Mouse (Mus musculus) liver, embryonic 11.5 days (tissue): Measurements from ENCODE around the gene Mki67. TPM values are rescaled to one million over a fixed set of nuclear protein-coding genes. Genes with fewer than 3 reads are reported as not detected.

Source experiments
- ATAC-seq: fragments of 200-750 bp; cut with Nextera tagmentation; replicated peaks from 2 replicates; pipeline ENCODE4 v1.8.0; 2017; ENCODE audit warnings: moderate number of reproducible peaks, mild to moderate bottlenecking, moderate TSS enrichment, moderate library complexity; ENCODE audit not compliant: low FRiP score
- DNase-seq: peaks from one replicate; pipeline ENCODE4 v3.0.0-alpha.2; 2017; ENCODE audit warnings: low spot score
- H3K27ac ChIP-seq: fragments of 300-500 bp; sonication (generic); 2 replicates; pipeline ENCODE4 v1.5.1; 2014; ENCODE audit warnings: mild to moderate bottlenecking, low read depth, low read length, control low read depth
- H3K27me3 ChIP-seq: fragments of 300-500 bp; sonication (generic); replicated peaks from 2 replicates; pipeline ENCODE4 v1.6.1; 2014; ENCODE audit warnings: low read length, mixed read lengths; ENCODE audit not compliant: control insufficient read depth, insufficient read depth
- H3K36me3 ChIP-seq: fragments of 300-500 bp; sonication (generic); 2 replicates; pipeline ENCODE4 v1.6.1; 2014; ENCODE audit warnings: mild to moderate bottlenecking, low read length, moderate library complexity, mixed read lengths; ENCODE audit not compliant: control insufficient read depth, insufficient read depth
- H3K4me1 ChIP-seq: fragments of 300-500 bp; sonication (generic); replicated peaks from 2 replicates; pipeline ENCODE4 v1.6.1; 2014; ENCODE audit warnings: low read length, mixed read lengths; ENCODE audit not compliant: control insufficient read depth, insufficient read depth
- H3K4me2 ChIP-seq: fragments of 300-500 bp; sonication (generic); 2 replicates; pipeline ENCODE4 v1.6.1; 2014; ENCODE audit warnings: mild to moderate bottlenecking, control low read depth, moderate library complexity
- H3K4me3 ChIP-seq: fragments of 300-500 bp; sonication (generic); 2 replicates; pipeline ENCODE4 v1.5.1; 2014; ENCODE audit warnings: low read depth, low read length, control low read depth
- H3K9ac ChIP-seq: fragments of 300-500 bp; sonication (generic); 2 replicates; pipeline ENCODE4 v1.6.1; 2014; ENCODE audit warnings: low read depth, low read length, control low read depth
- H3K9me3 ChIP-seq: fragments of 300-500 bp; sonication (generic); 2 replicates; pipeline ENCODE4 v1.6.1; 2016; ENCODE audit warnings: low read length, inconsistent platforms, mixed read lengths; ENCODE audit not compliant: control insufficient read depth
- WGBS: fragments of 180-500 bp; shearing (Covaris S2); extraction: QIAGEN DNeasy Blood & Tissue Kit; methylation state at CpG from one replicate; pipeline ENCODE4 v1.1.7; 2014; 5-methylcytosine and 5-hydroxymethylcytosine counted together
- polyA plus RNA-seq: library from polyadenylated mRNA; unstranded; fragments of >200 nt; fragmentation: Nextera tagmentation; extraction: Ambion mirVana; gene quantifications from 2 replicates; pipeline ENCODE4 v1.2.1, GENCODE M21; 2014

Mki67 gene
- polyA plus RNA-seq, 1 experiment from 2014 or later, result 79.3 TPM

DNA sequence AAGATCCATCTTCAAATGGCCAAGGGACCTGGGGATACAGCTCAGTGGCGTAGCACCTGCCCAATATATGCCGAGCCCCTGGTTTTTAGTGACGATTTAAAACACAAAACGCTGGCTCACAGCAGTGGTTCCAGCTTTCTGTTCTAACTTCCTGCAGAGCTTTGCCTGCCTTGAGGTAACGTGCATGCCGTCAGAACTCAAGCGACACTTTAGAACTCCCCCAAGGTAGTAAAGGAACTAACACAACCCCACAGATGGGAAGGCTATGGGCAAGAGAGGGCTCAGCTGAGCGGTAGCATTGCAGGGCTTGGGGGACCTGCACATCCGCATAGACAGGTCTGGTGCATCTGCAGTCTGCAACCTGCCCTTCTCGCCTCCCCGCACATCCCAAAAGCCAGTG lies 63.4 kb downstream of the Mki67 start:
- Histone ChIP-seq H3K36me3 (no peaks in the 10 kb centered on the region), H3K27me3 (no peaks in the 10 kb centered on the region), H3K27ac (no peak overlapping the region), H3K4me3 (no peak overlapping the region), H3K9ac (no peak overlapping the region), H3K4me2 (no peak overlapping the region), H3K9me3 (no peaks in the 10 kb centered on the region), H3K4me1 (no peaks in the 10 kb centered on the region)
- ATAC-seq, result no peak
- WGBS, result 80% methylated on average over 11 of the region's 11 CpGs
- DNase-seq, result no peak

DNA sequence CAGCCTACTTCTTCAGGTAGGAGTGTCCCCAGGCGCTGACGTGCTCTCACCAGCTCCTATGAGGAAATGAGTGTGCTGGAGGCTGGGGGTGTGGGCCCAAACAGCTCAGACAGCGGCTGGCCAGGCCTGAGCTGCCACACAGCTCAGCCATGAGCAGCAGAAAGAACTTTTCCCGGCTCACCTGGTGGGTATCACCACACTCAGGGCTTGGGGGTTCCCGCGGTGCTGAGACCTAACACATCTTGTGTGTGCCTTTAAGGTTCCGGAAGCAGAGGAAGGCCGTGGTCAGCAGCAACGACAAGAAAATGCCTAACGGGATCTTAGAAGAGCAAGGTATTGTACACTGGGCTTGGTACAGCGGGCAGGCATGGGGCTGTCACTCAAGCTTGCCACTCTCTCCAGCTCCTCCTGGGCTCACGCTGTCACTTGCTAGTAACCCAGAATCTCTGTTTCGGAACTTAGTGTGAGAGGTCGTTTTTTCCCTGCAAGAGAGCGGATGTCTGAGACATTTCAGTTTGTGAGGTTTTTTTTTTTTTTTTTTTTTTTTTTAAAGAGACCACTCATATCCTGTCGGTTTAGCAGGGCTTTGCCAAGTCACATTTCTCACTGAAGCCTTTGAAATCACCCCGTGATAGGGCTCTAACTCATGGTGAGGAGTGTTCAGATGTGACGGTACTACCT lies 64.2 kb downstream of the Mki67 start:
- H3K9me3 ChIP-seq, result no peaks in the 10 kb centered on the region
- no peak overlapping the region for H3K4me3 ChIP-seq
- ATAC-seq (no peak), DNase-seq (no peak)
- peak overlapping the region; percentile 28; the same call in 1 of the 2 replicates for H3K4me2 ChIP-seq
- no peaks in the 10 kb centered on the region for H3K27me3 ChIP-seq
- 64% methylated on average over 18 of the region's 18 CpGs for WGBS
- H3K36me3 ChIP-seq, result no peaks in the 10 kb centered on the region
- H3K9ac ChIP-seq, result no peak overlapping the region
- H3K4me1 ChIP-seq, result no peaks in the 10 kb centered on the region
- H3K27ac ChIP-seq, result no peak overlapping the region

GRCm38 (mm10) chr7:135650061-135650460 lies 66.1 kb downstream of the Mki67 start:
- Histone ChIP-seq H3K27me3 (no peaks in the 10 kb centered on the region), H3K4me3 (no peak overlapping the region), H3K4me2 (no peak overlapping the region), H3K9me3 (no peaks in the 10 kb centered on the region), H3K4me1 (no peaks in the 10 kb centered on the region), H3K36me3 (no peaks in the 10 kb centered on the region), H3K27ac (no peak overlapping the region), H3K9ac (no peak overlapping the region)
- DNase-seq (no peak), ATAC-seq (no peak)
- WGBS, result 72% methylated on average over 5 of the region's 5 CpGs

- no peaks in the 10 kb centered on the region for H3K9me3 ChIP-seq
- no peak overlapping the region for H3K9ac ChIP-seq
- H3K27me3 ChIP-seq, result no peaks in the 10 kb centered on the region
- no peak overlapping the region for H3K4me3 ChIP-seq
- ATAC-seq (no peak), DNase-seq (no peak)
- no peak overlapping the region for H3K4me2 ChIP-seq
- no peaks in the 10 kb centered on the region for H3K4me1 ChIP-seq
- H3K36me3 ChIP-seq, result no peaks in the 10 kb centered on the region
- no peak overlapping the region for H3K27ac ChIP-seq
- WGBS, result 96% methylated on average over 1 of the region's 1 CpGs
Measured at GRCm38 (mm10) chr7:135649306-135649705, 66.9 kb downstream of the Mki67 start.

GRCm38 (mm10) chr7:135648821-135649220 lies 67.3 kb downstream of the Mki67 start:
- no peaks in the 10 kb centered on the region for H3K27me3 ChIP-seq
- ATAC-seq, result no peak
- H3K4me2 ChIP-seq, result no peak overlapping the region
- no peak for DNase-seq
- no peaks in the 10 kb centered on the region for H3K36me3 ChIP-seq
- H3K9ac ChIP-seq, result no peak overlapping the region
- no peak overlapping the region for H3K27ac ChIP-seq
- no peaks in the 10 kb centered on the region for H3K9me3 ChIP-seq
- H3K4me3 ChIP-seq, result no peak overlapping the region
- 83% methylated on average over 8 of the region's 8 CpGs for WGBS
- no peaks in the 10 kb centered on the region for H3K4me1 ChIP-seq

GRCm38 (mm10) chr7:135646976-135647375 lies 69.2 kb downstream of the Mki67 start:
- DNase-seq (no peak), ATAC-seq (no peak)
- no peaks in the 10 kb centered on the region for H3K4me1 ChIP-seq
- H3K9me3 ChIP-seq, result no peaks in the 10 kb centered on the region
- no peaks in the 10 kb centered on the region for H3K36me3 ChIP-seq
- H3K9ac ChIP-seq, result no peak overlapping the region
- H3K4me2 ChIP-seq, result no peak overlapping the region
- H3K27me3 ChIP-seq, result no peaks in the 10 kb centered on the region
- H3K4me3 ChIP-seq, result no peak overlapping the region
- no peak overlapping the region for H3K27ac ChIP-seq
- WGBS, result 87% methylated on average over 6 of the region's 6 CpGs

GRCm38 (mm10) chr7:135644452-135644851 lies 71.7 kb downstream of the Mki67 start:
- ATAC-seq (no peak), DNase-seq (no peak)
- Histone ChIP-seq H3K27me3 (no peaks in the 10 kb centered on the region), H3K4me1 (no peaks in the 10 kb centered on the region), H3K4me3 (no peak overlapping the region), H3K9me3 (no peaks in the 10 kb centered on the region), H3K9ac (no peak overlapping the region), H3K4me2 (no peak overlapping the region), H3K36me3 (no peaks in the 10 kb centered on the region), H3K27ac (no peak overlapping the region)
- 84% methylated on average over 1 of the region's 1 CpGs for WGBS

DNA sequence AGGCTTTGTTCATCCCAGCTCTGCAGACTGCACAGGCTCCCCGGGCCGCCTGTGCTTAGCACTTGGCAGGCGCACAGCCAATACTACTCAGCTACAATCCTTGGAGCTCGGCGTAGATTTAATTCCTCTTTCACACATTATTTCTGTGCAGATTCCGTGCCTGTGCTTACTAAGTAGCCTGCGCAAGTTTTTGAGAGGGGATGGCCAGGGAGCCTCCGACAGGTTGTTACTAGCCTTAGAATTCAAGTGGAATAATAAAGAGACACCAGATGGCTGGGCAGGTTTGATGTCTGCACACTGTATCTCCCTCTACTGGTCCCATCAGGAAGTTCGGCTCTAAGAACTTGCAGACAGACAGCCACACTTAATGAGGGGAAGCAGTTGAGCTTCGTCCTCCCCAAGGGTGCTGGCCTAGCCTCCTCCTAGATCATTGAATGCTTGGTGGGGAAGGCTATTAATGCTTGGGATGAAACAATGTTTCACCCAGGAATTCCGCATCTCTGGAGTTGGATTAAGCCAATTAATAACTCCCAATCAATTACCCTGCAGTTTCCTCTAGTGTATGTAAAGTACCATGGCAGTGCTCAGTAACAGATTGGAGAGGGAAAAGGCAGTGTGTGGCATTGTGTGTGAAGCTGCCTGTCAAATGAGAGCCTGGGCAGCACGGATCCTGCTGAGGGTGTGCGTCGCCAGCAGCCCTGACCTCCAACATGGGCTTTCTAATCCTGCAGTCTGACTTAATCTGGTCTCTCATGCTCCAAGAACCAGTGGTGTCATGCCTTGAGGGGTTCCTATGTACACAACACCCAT lies 74.3 kb downstream of the Mki67 start:
- WGBS, result 70% methylated on average over 14 of the region's 14 CpGs
- H3K36me3 ChIP-seq, result no peaks in the 10 kb centered on the region
- no peak for ATAC-seq
- H3K4me2 ChIP-seq, result no peak overlapping the region
- no peaks in the 10 kb centered on the region for H3K9me3 ChIP-seq
- no peak overlapping the region for H3K4me3 ChIP-seq
- no peak overlapping the region for H3K27ac ChIP-seq
- DNase-seq, result no peak
- H3K27me3 ChIP-seq, result no peaks in the 10 kb centered on the region
- no peak overlapping the region for H3K9ac ChIP-seq
- H3K4me1 ChIP-seq, result no peaks in the 10 kb centered on the region
